Mouse (Mus musculus): ENCODE measurements around the gene Ppm1e.

DNA sequence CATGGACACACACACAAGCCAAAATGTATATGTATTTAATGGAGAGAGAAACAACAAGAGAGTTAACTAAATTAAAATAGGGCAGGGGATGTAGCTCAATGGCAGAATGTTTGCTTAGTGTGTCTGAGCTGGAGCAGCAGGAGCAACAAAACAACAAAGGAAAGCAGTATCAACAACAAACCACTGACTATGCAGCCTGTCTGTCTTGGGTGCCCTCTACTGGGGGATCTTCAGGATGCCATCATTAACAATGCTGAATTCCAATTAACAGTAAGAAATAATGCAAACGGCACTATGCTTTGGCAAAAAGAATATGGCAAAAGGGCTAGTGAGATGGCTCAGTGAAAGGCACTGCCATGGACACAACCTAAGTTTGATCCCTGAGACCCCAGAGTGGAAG lies 35.0 kb upstream of the Ppm1e start:
- TF ChIP-seq GATA1 (IDR thresholded peaks at IDR 0.05; ENCODE audit: borderline replicate concordance, low read length): no peak
- TF ChIP-seq FLI1 (IDR thresholded peaks at IDR 0.05; ENCODE audit: low read length): no peak

Measured in megakaryocyte, embryonic 14.5 days (primary cell).